Mouse (Mus musculus) heart, adult 2 months (tissue): ENCODE measurements around the gene Tubgcp5. TPM values are rescaled to one million over a fixed set of nuclear protein-coding genes. Genes with fewer than 3 reads are reported as not detected.

Source experiments
- DNase-seq, 2 experiments: peaks; one replicate each; pipeline ENCODE4 v3.0.0; 2021
- H3K27ac ChIP-seq: fragments of 200-600 bp; 2 replicates; pipeline ENCODE4 v1.8.1; 2022
- H3K27me3 ChIP-seq: fragments of 200-500 bp; 2 replicates; pipeline ENCODE4 v1.6.1; 2012; ENCODE audit warnings: mild to moderate bottlenecking, low read length, inconsistent platforms, mixed read lengths; ENCODE audit not compliant: control insufficient read depth, insufficient read depth
- H3K36me3 ChIP-seq: fragments of 200-500 bp; 2 replicates; pipeline ENCODE4 v1.6.1; 2012; ENCODE audit warnings: low read length, inconsistent platforms; ENCODE audit not compliant: control insufficient read depth, insufficient read depth
- H3K4me1 ChIP-seq: fragments of 200-500 bp; 2 replicates; pipeline ENCODE4 v1.6.1; 2011; ENCODE audit warnings: low read length; ENCODE audit not compliant: control insufficient read depth, insufficient read depth
- H3K4me3 ChIP-seq: fragments of 200-600 bp; 2 replicates; pipeline ENCODE4 v1.8.1; 2022
- H3K79me2 ChIP-seq: fragments of 200-500 bp; replicated peaks from 2 replicates; pipeline ENCODE4 v1.6.1; 2012; ENCODE audit warnings: mild to moderate bottlenecking, inconsistent platforms, low read length, moderate library complexity, mixed read lengths; ENCODE audit not compliant: control insufficient read depth, insufficient read depth
- H3K9ac ChIP-seq: fragments of 200-500 bp; 2 replicates; pipeline ENCODE4 v1.6.1; 2012; ENCODE audit warnings: low read depth, mild to moderate bottlenecking, control low read depth, inconsistent platforms, low read length, mixed read lengths
- CTCF ChIP-seq: fragments of 200-600 bp; IDR thresholded peaks from 2 replicates; pipeline ENCODE4 v1.8.1; 2022; ENCODE audit warnings: antibody characterized with exemption, mild to moderate bottlenecking, moderate library complexity
- EP300 ChIP-seq: fragments of 200-500 bp; IDR thresholded peaks from 2 replicates; pipeline ENCODE4 v1.6.1; 2011; ENCODE audit warnings: low read depth, low read length, control low read depth; ENCODE audit not compliant: insufficient read depth
- POLR2A ChIP-seq: fragments of 200-500 bp; IDR thresholded peaks from 2 replicates; pipeline ENCODE4 v1.6.1; 2011; ENCODE audit warnings: mild to moderate bottlenecking, low read depth, low read length, control low read depth; ENCODE audit not compliant: insufficient read depth
- WGBS: fragments of 180-500 bp; shearing (Covaris S2); methylation state at CpG from one replicate; pipeline ENCODE4 v1.1.7; 2018; 5-methylcytosine and 5-hydroxymethylcytosine counted together
- intact Hi-C: fragments of 180-260 bp; cut with DNase I; formaldehyde crosslinking; loops from one replicate; pipeline ENCODE4 v1.15.1; 2025
- polyA plus RNA-seq: library from polyadenylated mRNA; depleted of rRNA; stranded (reverse); fragments of >200 nt; gene quantifications from 2 replicates; pipeline ENCODE4 v1.2.3, GENCODE M21; 2012
- total RNA-seq, 2 experiments: library from RNA; stranded (reverse); gene quantifications; 2 replicates each; pipeline ENCODE4 v1.2.3; 2021

Tubgcp5 gene
- total and polyA plus RNA-seq, 3 experiments = 2.6 to 10.3 (median 10.2) TPM

GRCm38 (mm10) chr7:55809967-55810366 lies 16.0 kb downstream of the Tubgcp5 start:
- intact Hi-C loops = loop anchor here (10.0 kb wide), 1 partner anchor 405 kb away; no protein-coding TSS in a partner anchor

GRCm38 (mm10) chr7:55824468-55824867 lies 30.5 kb downstream of the Tubgcp5 start:
- WGBS = 87% methylated on average over 5 of the region's 5 CpGs
- no peaks in the 10 kb centered on the region for H3K79me2 ChIP-seq
- no peaks in the 10 kb centered on the region for H3K4me1 ChIP-seq
- H3K27ac ChIP-seq = no peak overlapping the region
- no peak for DNase-seq
- H3K4me3 ChIP-seq = no peak overlapping the region
- no peaks in the 10 kb centered on the region; the same call in 1 of the 2 replicates for H3K36me3 ChIP-seq
- no peak for TF ChIP-seq POLR2A
- TF ChIP-seq CTCF = no peak
- no peak for TF ChIP-seq EP300
- no peaks in the 10 kb centered on the region for H3K27me3 ChIP-seq
- H3K9ac ChIP-seq = no peak overlapping the region
- intact Hi-C loops = no loop called here

More at GRCm38 (mm10) chr7:55809967-55810366, 16.0 kb downstream of the Tubgcp5 start:
- Histone ChIP-seq H3K27ac (no peak overlapping the region), H3K36me3 (peaks cover 5% of the 10 kb centered on the region), H3K27me3 (no peaks in the 10 kb centered on the region), H3K79me2 (no peaks in the 10 kb centered on the region), H3K4me1 (no peaks in the 10 kb centered on the region), H3K9ac (no peak overlapping the region), H3K4me3 (no peak overlapping the region)
- no peak for DNase-seq
- TF ChIP-seq CTCF (no peak), POLR2A (no peak), EP300 (no peak)
- WGBS = 80% methylated on average over 2 of the region's 2 CpGs

- Histone ChIP-seq H3K36me3 (no peaks in the 10 kb centered on the region; the same call in 1 of the 2 replicates), H3K4me3 (no peak overlapping the region), H3K4me1 (no peaks in the 10 kb centered on the region), H3K79me2 (no peaks in the 10 kb centered on the region), H3K9ac (no peak overlapping the region), H3K27ac (no peak overlapping the region), H3K27me3 (no peaks in the 10 kb centered on the region)
- intact Hi-C loops = no loop called here
- no peak for DNase-seq
- TF ChIP-seq POLR2A = no peak
- TF ChIP-seq CTCF = no peak
- TF ChIP-seq EP300 = no peak
- WGBS = 90% methylated on average over 9 of the region's 9 CpGs
These were observed 33.6 kb downstream of the Tubgcp5 start for GRCm38 (mm10) chr7:55827551-55827950.

GRCm38 (mm10) chr7:55836877-55837276 lies 42.9 kb downstream of the Tubgcp5 start:
- DNase-seq = no peak
- H3K4me1 ChIP-seq = no peaks in the 10 kb centered on the region
- H3K79me2 ChIP-seq = no peaks in the 10 kb centered on the region
- H3K36me3 ChIP-seq = no peaks in the 10 kb centered on the region
- H3K27me3 ChIP-seq = no peaks in the 10 kb centered on the region
- intact Hi-C loops = no loop called here
- no peak overlapping the region for H3K4me3 ChIP-seq
- 77% methylated on average over 4 of the region's 4 CpGs for WGBS
- H3K27ac ChIP-seq = no peak overlapping the region
- no peak overlapping the region for H3K9ac ChIP-seq
- TF ChIP-seq POLR2A = no peak
- no peak for TF ChIP-seq EP300
- no peak for TF ChIP-seq CTCF

GRCm38 (mm10) chr7:55841445-55841844 lies 47.5 kb downstream of the Tubgcp5 start, which contains the start of gene Cyfip1:
Gene Cyfip1, plus strand, starts transcription at chr7:55841745.
- TF ChIP-seq EP300 (no peak), CTCF (no peak), POLR2A (no peak)
- no peak for DNase-seq
- no peaks in the 10 kb centered on the region for H3K27me3 ChIP-seq
- intact Hi-C loops = loop anchor here (5.0 kb wide), 2 partner anchors 36 to 211 kb away; partner anchors contain the start of gene Herc2
- peak within 1 kb of the TSS; percentile 96 for H3K4me3 ChIP-seq
- 50% methylated on average over 7 of the region's 7 CpGs for WGBS
- peaks cover 4% of the 10 kb centered on the region for H3K4me1 ChIP-seq
- peak within 1 kb of the TSS; percentile 88 for H3K9ac ChIP-seq
- peaks cover 4% of the 10 kb centered on the region; the same call in 1 of the 2 replicates for H3K36me3 ChIP-seq
- peak within 1 kb of the TSS; percentile 89 for H3K27ac ChIP-seq
- H3K79me2 ChIP-seq = peaks cover 5% of the 10 kb centered on the region; the same call in 1 of the 2 replicates

GRCm38 (mm10) chr7:55841977-55842503 lies 48.1 kb downstream of the Tubgcp5 start:
- H3K4me1 ChIP-seq = peaks cover 5% of the 10 kb centered on the region
- H3K36me3 ChIP-seq = peaks cover 4% of the 10 kb centered on the region
- TF ChIP-seq CTCF (0 out of 2 replicates have a peak, but pooled peaks have one; percentile 9), POLR2A (peak; percentile 74), EP300 (no peak)
- WGBS = under 1% methylated on average over 47 of the region's 47 CpGs
- peak overlapping the region; percentile 89 for H3K27ac ChIP-seq
- DNase-seq = peak; percentile 92 to 95
- H3K9ac ChIP-seq = peak overlapping the region; percentile 88
- H3K27me3 ChIP-seq = no peaks in the 10 kb centered on the region
- H3K79me2 ChIP-seq = peaks cover 5% of the 10 kb centered on the region; the same call in 1 of the 2 replicates
- peak overlapping the region; percentile 96 for H3K4me3 ChIP-seq
- intact Hi-C loops = loop anchor here (2.0 to 5.0 kb wide), 3 partner anchors 35 to 210 kb away; partner anchors contain the start of genes Herc2 and Tubgcp5
